Comparison of ENCODE assay signal across 8 mouse cellular contexts in genomic region chr15:36892576-36893205, GRCm38 (mm10).
A peak's percentile ranks its signal among the peaks of the same experiment; 100 is the strongest.
DNase-seq lines count a peak whose midpoint lies in the region; ATAC-seq and TF ChIP-seq lines count a peak whose summit lies in the region.

No protein-coding gene starts in this region.

- H3K9me3 ChIP-seq in lung, embryonic 15.5 days, result no peaks in the 10 kb centered on the region
- no peaks in the 10 kb centered on the region for H3K9me3 ChIP-seq in embryonic facial prominence, embryonic 12.5 days
- no peaks in the 10 kb centered on the region for H3K9me3 ChIP-seq in intestine, embryonic 16.5 days (ENCODE audit: control insufficient read depth, low read length)
- no peaks in the 10 kb centered on the region for H3K9me3 ChIP-seq in stomach, embryonic 14.5 days (ENCODE audit: control insufficient read depth, low read depth, low read length)
- no peaks in the 10 kb centered on the region for H3K9me3 ChIP-seq in liver, embryonic 12.5 days (replicated peaks)

- 0 out of 2 replicates have a peak, but pooled peaks cover 5% of the 10 kb centered on the region for H3K27me3 ChIP-seq in lung, embryonic 15.5 days
- peaks cover 6% of the 10 kb centered on the region; the same call in 1 of the 2 replicates for H3K27me3 ChIP-seq in embryonic facial prominence, embryonic 12.5 days
- no peaks in the 10 kb centered on the region for H3K27me3 ChIP-seq in intestine, embryonic 16.5 days (replicated peaks; ENCODE audit: control insufficient read depth, insufficient read depth, low read length)
- no peaks in the 10 kb centered on the region for H3K27me3 ChIP-seq in stomach, embryonic 14.5 days (ENCODE audit: control insufficient read depth, insufficient read depth, low read length)
- H3K27me3 ChIP-seq in liver, embryonic 12.5 days (replicated peaks), result peaks cover 50% of the 10 kb centered on the region

- peaks cover 11% of the 10 kb centered on the region for H3K4me1 ChIP-seq in lung, embryonic 15.5 days
- H3K4me1 ChIP-seq in embryonic facial prominence, embryonic 12.5 days, result peaks cover 13% of the 10 kb centered on the region
- peaks cover 24% of the 10 kb centered on the region for H3K4me1 ChIP-seq in intestine, embryonic 16.5 days (ENCODE audit: control insufficient read depth, insufficient read depth, low read length)
- H3K4me1 ChIP-seq in stomach, embryonic 14.5 days (ENCODE audit: control insufficient read depth, insufficient read depth, low read length), result peaks cover 12% of the 10 kb centered on the region
- no peaks in the 10 kb centered on the region for H3K4me1 ChIP-seq in liver, embryonic 12.5 days

- H3K4me3 ChIP-seq in lung, embryonic 15.5 days, result no peak overlapping the region
- H3K4me3 ChIP-seq in embryonic facial prominence, embryonic 12.5 days, result no peak overlapping the region
- H3K4me3 ChIP-seq in intestine, embryonic 16.5 days (ENCODE audit: low read length), result peak overlapping the region; percentile 8
- H3K4me3 ChIP-seq in stomach, embryonic 14.5 days (ENCODE audit: low read depth, low read length), result no peak overlapping the region
- no peak overlapping the region for H3K4me3 ChIP-seq in liver, embryonic 12.5 days
- no peak overlapping the region; the same call in 1 of the 2 replicates for H3K4me3 ChIP-seq in gastrocnemius, adult 2 months

- no peaks in the 10 kb centered on the region for H3K36me3 ChIP-seq in lung, embryonic 15.5 days
- H3K36me3 ChIP-seq in embryonic facial prominence, embryonic 12.5 days, result no peaks in the 10 kb centered on the region
- no peaks in the 10 kb centered on the region for H3K36me3 ChIP-seq in intestine, embryonic 16.5 days (ENCODE audit: control insufficient read depth, insufficient read depth, low read length)
- no peaks in the 10 kb centered on the region for H3K36me3 ChIP-seq in stomach, embryonic 14.5 days (ENCODE audit: control insufficient read depth, insufficient read depth, low read length)
- no peaks in the 10 kb centered on the region for H3K36me3 ChIP-seq in liver, embryonic 12.5 days

- 11% methylated on average over 15 of the region's 15 CpGs for WGBS in lung, embryonic 15.5 days
- WGBS in embryonic facial prominence, embryonic 12.5 days, result 5% methylated on average over 15 of the region's 15 CpGs
- 12% methylated on average over 15 of the region's 15 CpGs for WGBS in intestine, embryonic 16.5 days
- 14% methylated on average over 15 of the region's 15 CpGs for WGBS in stomach, embryonic 14.5 days
- 23% methylated on average over 15 of the region's 15 CpGs for WGBS in liver, embryonic 12.5 days (ENCODE audit: insufficient replicate concordance)

- 0 out of 2 replicates have a peak overlapping the region, but pooled peaks have one; percentile 3 for H3K4me2 ChIP-seq in lung, embryonic 15.5 days
- peak overlapping the region; percentile 22 for H3K4me2 ChIP-seq in embryonic facial prominence, embryonic 12.5 days (replicated peaks)
- H3K4me2 ChIP-seq in intestine, embryonic 16.5 days (ENCODE audit: low read depth, low read length), result peak overlapping the region; percentile 32; the same call in 1 of the 2 replicates
- peak overlapping the region; percentile 14; the same call in 1 of the 2 replicates for H3K4me2 ChIP-seq in stomach, embryonic 14.5 days (replicated peaks; ENCODE audit: low read depth, low read length)
- H3K4me2 ChIP-seq in liver, embryonic 12.5 days, result no peak overlapping the region

- intact Hi-C loops in gastrocnemius, adult 2 months (cut with DNase I), result no loop called here

- H3K27ac ChIP-seq in lung, embryonic 15.5 days, result no peak overlapping the region
- H3K27ac ChIP-seq in embryonic facial prominence, embryonic 12.5 days, result no peak overlapping the region
- H3K27ac ChIP-seq in intestine, embryonic 16.5 days (ENCODE audit: low read length), result peak overlapping the region; percentile 31
- H3K27ac ChIP-seq in stomach, embryonic 14.5 days (ENCODE audit: low read length), result 0 out of 2 replicates have a peak overlapping the region, but pooled peaks have one; percentile 39
- H3K27ac ChIP-seq in liver, embryonic 12.5 days, result no peak overlapping the region
- H3K27ac ChIP-seq in gastrocnemius, adult 2 months, result no peak overlapping the region

- H3K9ac ChIP-seq in lung, embryonic 15.5 days, result no peak overlapping the region
- no peak overlapping the region for H3K9ac ChIP-seq in embryonic facial prominence, embryonic 12.5 days
- peak overlapping the region; percentile 49 for H3K9ac ChIP-seq in intestine, embryonic 16.5 days (ENCODE audit: low read depth, low read length)
- H3K9ac ChIP-seq in stomach, embryonic 14.5 days (replicated peaks; ENCODE audit: low read depth, low read length), result no peak overlapping the region
- no peak overlapping the region for H3K9ac ChIP-seq in liver, embryonic 12.5 days

- ATAC-seq in lung, embryonic 15.5 days (ENCODE audit: borderline replicate concordance, extremely low read depth, low FRiP score, low TSS enrichment), result no peak
- no peak for ATAC-seq in embryonic facial prominence, embryonic 12.5 days (ENCODE audit: insufficient number of reproducible peaks, insufficient read depth, low FRiP score, low TSS enrichment)
- ATAC-seq in intestine, embryonic 16.5 days, result peak; percentile 41; the same call in 1 of the 2 replicates
- ATAC-seq in stomach, embryonic 14.5 days (ENCODE audit: insufficient number of reproducible peaks, insufficient read depth, low FRiP score, low read depth), result no peak
- no peak for ATAC-seq in liver, embryonic 12.5 days
- ATAC-seq in inflammation-experienced regulatory T-cells, adult 6 months, result no peak

- no peak for TF ChIP-seq CTCF in gastrocnemius, adult 2 months (IDR thresholded peaks at IDR 0.05)

- DNase-seq in lung, postnatal 25 days (ENCODE audit: low spot score), result no peak
- no peak for DNase-seq in gastrocnemius, adult 2 months

Comparison
In these comparisons a context has a peak if more than half of its experiments do, and no peak if none do; other contexts are left out.
1. H3K27ac ChIP-seq: peak in intestine, embryonic 16.5 days (single experiment) and stomach, embryonic 14.5 days (single experiment); none in lung, embryonic 15.5 days (single experiment), embryonic facial prominence, embryonic 12.5 days (single experiment), liver, embryonic 12.5 days (single experiment) and gastrocnemius, adult 2 months (single experiment).